Mouse (Mus musculus): ENCODE data around the gene Eml4.

Eml4 gene

GRCm38 (mm10) chr17:83379366-83379765 lies 28.6 kb downstream of the Eml4 start:
- no peak for DNase-seq (ENCODE audit: low spot score in 2 of 2)

- no peak for DNase-seq (ENCODE audit: low spot score in 2 of 2)
These were observed 29.1 kb downstream of the Eml4 start for GRCm38 (mm10) chr17:83379791-83380190.

GRCm38 (mm10) chr17:83382752-83383151 lies 32.0 kb downstream of the Eml4 start:
- no peak for DNase-seq (ENCODE audit: low spot score in 2 of 2)

GRCm38 (mm10) chr17:83384981-83385380 lies 34.2 kb downstream of the Eml4 start:
- no peak for DNase-seq (ENCODE audit: low spot score in 2 of 2)

GRCm38 (mm10) chr17:83387161-83387560 lies 36.4 kb downstream of the Eml4 start:
- no peak for DNase-seq (ENCODE audit: low spot score in 2 of 2)

GRCm38 (mm10) chr17:83394013-83394412 lies 43.3 kb downstream of the Eml4 start:
- no peak for DNase-seq (ENCODE audit: low spot score in 2 of 2)

GRCm38 (mm10) chr17:83397571-83398100 lies 46.9 kb downstream of the Eml4 start:
- DNase-seq (ENCODE audit: low spot score in 2 of 2): no peak

GRCm38 (mm10) chr17:83398756-83399155 lies 48.0 kb downstream of the Eml4 start:
- DNase-seq (ENCODE audit: low spot score in 2 of 2): no peak

GRCm38 (mm10) chr17:83430607-83431006 lies 79.9 kb downstream of the Eml4 start:
- DNase-seq (ENCODE audit: low spot score in 2 of 2): no peak

GRCm38 (mm10) chr17:83443406-83443805 lies 92.7 kb downstream of the Eml4 start:
- no peak for DNase-seq (ENCODE audit: low spot score in 2 of 2)

GRCm38 (mm10) chr17:83449583-83449982 lies 98.9 kb downstream of the Eml4 start:
- DNase-seq (ENCODE audit: low spot score in 2 of 2): no peak

- DNase-seq (ENCODE audit: low spot score in 2 of 2): no peak
These were observed 100.6 kb downstream of the Eml4 start for GRCm38 (mm10) chr17:83451367-83451766.

- DNase-seq (ENCODE audit: low spot score in 2 of 2): no peak
These were observed 101.1 kb downstream of the Eml4 start for GRCm38 (mm10) chr17:83451796-83452195.

- no peak for DNase-seq (ENCODE audit: low spot score in 2 of 2)
These were observed 101.7 kb downstream of the Eml4 start for GRCm38 (mm10) chr17:83452451-83452850.

GRCm38 (mm10) chr17:83453587-83453986 lies 102.9 kb downstream of the Eml4 start:
- DNase-seq (ENCODE audit: low spot score in 2 of 2): no peak

GRCm38 (mm10) chr17:83457271-83457670 lies 106.5 kb downstream of the Eml4 start:
- no peak for DNase-seq (ENCODE audit: low spot score in 2 of 2)

GRCm38 (mm10) chr17:83465969-83466368 lies 115.2 kb downstream of the Eml4 start:
- DNase-seq (ENCODE audit: low spot score in 2 of 2): no peak

- no peak for DNase-seq (ENCODE audit: low spot score in 2 of 2)
These were observed 116.0 kb downstream of the Eml4 start for GRCm38 (mm10) chr17:83466697-83467251.

GRCm38 (mm10) chr17:83469586-83469985 lies 118.9 kb downstream of the Eml4 start:
- DNase-seq (ENCODE audit: low spot score in 2 of 2): no peak

- DNase-seq (ENCODE audit: low spot score in 2 of 2): no peak
These were observed 126.4 kb downstream of the Eml4 start for GRCm38 (mm10) chr17:83477089-83477488.

- DNase-seq (ENCODE audit: low spot score in 2 of 2): peak in 1 of 2 experiments; percentile 15
These were observed 130.8 kb downstream of the Eml4 start for GRCm38 (mm10) chr17:83481551-83481950.

- DNase-seq (ENCODE audit: low spot score in 2 of 2): no peak
These were observed 132.2 kb downstream of the Eml4 start for GRCm38 (mm10) chr17:83482817-83483536.

GRCm38 (mm10) chr17:83483784-83484183 lies 133.1 kb downstream of the Eml4 start:
- DNase-seq (ENCODE audit: low spot score in 2 of 2): no peak

Measured in cerebellum, postnatal 4 days (tissue).